Mouse (Mus musculus): ENCODE data around the gene Bcl6.

The Bcl6 gene

GRCm38 (mm10) chr16:23927301-23928114 lies 61.1 kb downstream of the Bcl6 start:
- no peak for DNase-seq (ENCODE audit: low spot score in 2 of 2)

GRCm38 (mm10) chr16:23922906-23923305 lies 65.7 kb downstream of the Bcl6 start:
- no peak for DNase-seq (ENCODE audit: low spot score in 2 of 2)

GRCm38 (mm10) chr16:23921697-23922096 lies 67.0 kb downstream of the Bcl6 start:
- no peak for DNase-seq (ENCODE audit: low spot score in 2 of 2)

GRCm38 (mm10) chr16:23919418-23919817 lies 69.2 kb downstream of the Bcl6 start:
- no peak for DNase-seq (ENCODE audit: low spot score in 2 of 2)
